Mouse (Mus musculus) fibroblast of lung, adult 2 months (primary cell): ENCODE results near the gene Cdk5r2.
"Not testable (repeated sequence)": the region's sequence is repeated elsewhere in the genome, so short reads cannot be mapped to it uniquely, and the experiment has no call there.

Experiments used
- DNase-seq: peaks from one replicate; pipeline ENCODE4 v3.0.0-alpha.2; 2011; ENCODE audit warnings: low read depth

The Cdk5r2 gene

GRCm38 (mm10) chr1:74854306-74855056 is at the start of gene Cdk5r2:
TSS of gene Cdk5r2 (plus strand) at chr1:74854934.
- DNase-seq, result peak; percentile 32

- no peak for DNase-seq
These were observed 49.3 kb upstream of the Cdk5r2 start for GRCm38 (mm10) chr1:74805340-74805835.

DNA sequence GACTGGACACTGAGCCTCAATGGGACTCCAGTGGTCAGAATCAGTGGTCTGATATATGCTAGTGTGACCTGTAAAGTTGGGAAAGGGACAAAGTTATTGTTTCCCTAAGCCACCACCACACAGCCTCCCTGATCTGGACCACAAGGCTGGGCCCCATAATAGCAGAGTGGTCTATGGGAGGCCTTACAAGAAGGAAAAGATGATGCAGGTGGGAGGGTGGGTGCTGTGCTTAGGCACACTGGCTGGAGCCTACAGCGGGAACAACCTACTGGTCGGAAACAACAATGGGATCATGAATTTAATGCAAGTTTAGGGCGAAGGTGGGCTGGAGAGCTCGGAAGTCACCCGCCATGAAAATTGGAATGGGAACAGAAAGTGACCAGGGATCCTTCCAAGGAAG is 48.9 kb upstream of the Cdk5r2 start:
- no peak for DNase-seq

GRCm38 (mm10) chr1:74806360-74807311 is 48.1 kb upstream of the Cdk5r2 start:
- DNase-seq, result no peak

DNA sequence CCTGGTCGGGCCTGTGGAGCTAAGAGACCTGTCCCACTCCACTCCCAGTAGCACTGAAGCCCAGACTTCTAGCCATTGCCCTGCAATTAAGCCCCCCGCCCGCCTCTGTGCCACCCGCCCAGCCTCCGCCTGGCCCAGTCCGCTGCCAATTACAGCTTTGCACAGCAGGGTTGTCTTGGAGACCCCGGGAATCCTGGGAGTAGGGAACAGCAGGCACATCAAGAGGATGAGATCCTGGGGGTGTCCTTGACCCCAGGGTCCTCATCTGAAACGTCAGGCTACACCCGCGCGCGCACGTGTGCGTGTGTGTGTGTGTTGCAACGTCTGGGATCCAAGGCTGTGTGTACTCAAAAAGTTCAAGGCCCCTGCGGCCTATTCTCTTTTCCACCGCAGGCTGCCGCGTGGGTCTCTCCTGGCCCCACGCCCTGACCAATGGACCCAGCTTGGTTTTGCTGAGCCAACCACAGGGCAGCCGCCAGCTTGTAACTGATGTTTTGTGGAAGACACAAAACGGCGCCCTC is 47.1 kb upstream of the Cdk5r2 start:
- no peak for DNase-seq

DNA sequence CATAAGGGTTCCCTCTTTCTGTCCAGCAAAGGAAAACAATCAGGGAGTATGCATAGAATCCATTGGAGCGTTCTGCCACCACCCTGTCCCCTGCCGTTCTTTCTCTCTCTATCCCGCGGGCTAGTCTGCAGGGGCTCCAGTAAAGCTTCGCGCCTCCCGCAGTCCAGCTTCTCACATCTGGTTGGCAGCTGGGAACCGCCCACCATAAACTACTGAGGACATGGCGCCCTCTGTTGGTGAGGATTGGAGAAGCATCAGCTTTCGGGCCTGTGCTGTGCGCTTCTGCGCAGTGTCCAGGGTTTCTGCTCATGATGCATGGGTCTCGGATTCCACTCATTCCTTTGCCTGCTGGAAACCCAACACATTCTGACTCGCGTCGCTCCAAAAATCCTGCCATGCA is 46.7 kb upstream of the Cdk5r2 start:
- DNase-seq, result peak; percentile 77

DNA sequence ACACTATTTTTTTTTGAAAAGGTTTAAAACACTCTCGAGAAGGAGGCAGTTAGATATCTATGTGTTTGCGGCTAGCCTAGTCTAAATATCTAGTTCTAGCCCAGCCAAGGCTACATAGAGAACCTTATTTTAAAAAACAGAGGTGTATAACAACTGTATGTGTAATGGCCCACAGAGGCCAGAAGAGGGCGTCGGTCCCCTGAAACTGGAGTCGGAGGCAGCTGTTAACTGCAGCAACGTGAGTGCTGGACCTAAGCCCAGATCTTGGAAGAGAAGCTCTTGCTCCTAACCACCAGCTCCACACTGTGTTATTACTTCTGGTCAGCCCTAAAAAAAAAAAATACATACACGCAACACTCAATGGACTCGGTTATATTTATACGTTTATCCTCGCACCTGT is 45.7 kb upstream of the Cdk5r2 start:
- no peak for DNase-seq

- DNase-seq, result no peak
These were observed 39.6 kb upstream of the Cdk5r2 start for GRCm38 (mm10) chr1:74814931-74815647.

GRCm38 (mm10) chr1:74815965-74816364 is 38.8 kb upstream of the Cdk5r2 start:
- DNase-seq, result not testable (repeated sequence)

- peak; percentile 72 for DNase-seq
These were observed 38.0 kb upstream of the Cdk5r2 start for GRCm38 (mm10) chr1:74816612-74817199.

DNA sequence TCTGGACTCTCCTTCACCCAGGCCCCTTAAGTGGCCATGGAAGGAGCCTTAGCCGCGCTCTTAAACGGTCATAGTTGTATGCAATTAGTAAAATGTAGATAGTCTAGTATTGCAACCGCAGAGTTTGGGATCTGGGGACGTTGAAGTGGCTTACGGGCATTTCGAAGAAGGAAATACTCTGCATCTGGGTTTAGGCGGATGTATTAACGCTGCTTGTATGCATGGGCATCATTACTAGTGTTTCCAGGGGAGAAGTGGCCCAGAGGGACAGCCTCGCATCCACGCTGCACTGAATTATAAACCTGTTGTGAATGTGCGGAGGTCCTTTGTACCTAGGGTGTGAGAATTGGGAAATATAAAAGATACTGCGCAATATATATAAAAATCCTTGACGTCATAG is 37.5 kb upstream of the Cdk5r2 start:
- no peak for DNase-seq

GRCm38 (mm10) chr1:74818509-74818908 is 36.2 kb upstream of the Cdk5r2 start:
- no peak for DNase-seq

DNA sequence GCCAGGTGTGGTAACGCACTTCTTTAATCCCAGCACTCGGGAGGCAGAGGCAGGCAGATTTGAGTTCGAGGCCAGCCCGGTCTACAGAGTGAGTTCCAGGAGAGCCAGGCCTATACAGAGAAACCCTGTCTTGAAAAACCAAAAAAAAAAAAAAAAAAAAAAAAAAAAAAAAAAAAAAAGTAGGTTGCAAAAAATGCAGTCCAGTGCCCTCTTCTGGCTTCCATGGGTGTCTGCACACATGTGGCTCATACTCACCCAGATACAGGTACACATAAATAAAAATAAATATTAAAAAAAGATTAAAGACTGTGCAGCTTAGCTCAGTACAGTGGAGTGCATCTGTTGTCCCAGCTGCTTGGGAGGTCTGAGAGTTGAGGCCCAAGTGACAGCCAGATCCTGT is 31.1 kb upstream of the Cdk5r2 start:
- not testable (repeated sequence) for DNase-seq

DNA sequence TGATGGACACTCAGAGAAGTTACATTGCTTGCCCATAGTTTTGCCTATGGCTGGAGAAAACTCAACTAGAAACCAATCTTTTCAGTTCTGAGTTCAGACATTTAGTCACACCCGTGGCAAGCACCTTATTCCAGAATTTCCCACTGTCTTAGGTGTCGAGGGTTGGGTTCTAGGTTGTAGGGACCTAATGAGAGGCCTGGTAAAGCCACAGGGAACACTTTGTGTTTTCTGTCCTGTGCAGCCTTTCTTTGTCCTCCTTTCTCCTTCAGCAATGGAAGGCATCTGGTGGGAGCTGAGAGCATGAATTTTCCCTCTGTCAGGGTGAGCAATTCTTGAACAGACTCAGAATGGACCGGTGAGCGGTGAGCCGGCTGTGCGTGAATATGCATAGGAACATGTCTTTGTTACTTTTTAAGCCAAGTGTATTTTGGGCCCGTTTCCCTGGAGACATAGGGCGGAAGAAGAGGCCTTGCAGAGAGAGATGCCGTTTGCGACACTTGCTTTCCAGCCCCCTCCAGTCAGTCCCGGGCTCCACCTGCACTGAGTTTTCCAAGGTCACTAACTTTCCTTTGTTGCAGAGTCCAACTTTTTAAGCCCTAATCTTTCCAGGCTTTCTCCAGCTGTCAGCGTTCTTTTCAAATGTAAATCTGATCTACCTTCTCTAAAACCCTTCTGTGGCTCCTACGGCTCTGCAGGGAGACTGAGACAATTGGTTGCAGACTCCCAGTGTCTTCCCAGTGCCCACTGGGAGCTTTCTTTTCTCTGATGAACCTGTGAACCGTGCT is 30.0 kb upstream of the Cdk5r2 start:
- DNase-seq, result no peak

GRCm38 (mm10) chr1:74830061-74830460 is 24.7 kb upstream of the Cdk5r2 start:
- no peak for DNase-seq

- no peak for DNase-seq
These were observed 21.5 kb upstream of the Cdk5r2 start for GRCm38 (mm10) chr1:74833255-74833654.

GRCm38 (mm10) chr1:74843090-74843489 is 11.6 kb upstream of the Cdk5r2 start:
- no peak for DNase-seq

- no peak for DNase-seq
These were observed 8.4 kb upstream of the Cdk5r2 start for GRCm38 (mm10) chr1:74846341-74846740.

DNA sequence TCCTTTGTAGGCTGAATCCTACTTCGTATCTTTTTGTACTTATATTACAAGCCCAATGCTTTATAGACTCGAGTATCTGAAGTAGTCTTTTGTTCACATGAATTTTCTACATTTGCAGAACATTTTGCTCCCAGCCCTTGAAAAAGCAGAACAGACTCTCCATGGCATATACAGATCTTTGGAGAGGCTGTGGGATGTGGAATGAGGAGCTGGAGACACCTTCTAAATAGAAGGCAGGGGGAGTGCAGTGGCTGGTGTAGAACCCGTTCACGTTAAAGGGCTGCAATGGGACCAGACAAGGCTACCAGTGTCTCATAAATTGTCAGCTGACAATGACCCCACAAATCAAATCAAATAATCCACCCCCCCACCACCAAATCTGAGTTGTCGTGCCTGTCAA is 5.8 kb upstream of the Cdk5r2 start:
- no peak for DNase-seq

DNA sequence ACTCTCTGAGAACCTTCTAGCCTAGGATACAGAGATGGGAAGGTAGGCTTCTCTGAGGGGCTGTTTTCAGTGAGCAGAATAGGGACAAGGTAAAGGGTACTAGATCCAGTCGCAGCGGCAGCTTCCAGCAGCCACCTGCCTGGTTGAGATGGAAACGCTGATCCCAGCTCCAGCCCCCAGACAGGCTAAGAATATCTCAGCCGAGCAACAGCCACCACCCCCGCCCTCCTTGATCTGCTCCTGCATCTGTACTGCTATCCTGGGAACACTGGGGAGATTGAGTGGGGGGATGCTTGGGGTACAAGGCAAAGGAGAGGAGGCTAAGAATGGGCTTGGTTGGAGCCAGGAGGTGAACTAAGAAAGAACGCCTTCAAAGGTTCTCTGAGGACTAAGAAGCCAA is 4.5 kb upstream of the Cdk5r2 start:
- no peak for DNase-seq
